Mouse (Mus musculus): Measurements from ENCODE around the gene Prdm16. TPM values are rescaled to one million over a fixed set of nuclear protein-coding genes. Genes with fewer than 3 reads are reported as not detected.

Prdm16 gene
- polyA plus RNA-seq, 1 experiment from 2014 or later: 87.1 TPM

DNA sequence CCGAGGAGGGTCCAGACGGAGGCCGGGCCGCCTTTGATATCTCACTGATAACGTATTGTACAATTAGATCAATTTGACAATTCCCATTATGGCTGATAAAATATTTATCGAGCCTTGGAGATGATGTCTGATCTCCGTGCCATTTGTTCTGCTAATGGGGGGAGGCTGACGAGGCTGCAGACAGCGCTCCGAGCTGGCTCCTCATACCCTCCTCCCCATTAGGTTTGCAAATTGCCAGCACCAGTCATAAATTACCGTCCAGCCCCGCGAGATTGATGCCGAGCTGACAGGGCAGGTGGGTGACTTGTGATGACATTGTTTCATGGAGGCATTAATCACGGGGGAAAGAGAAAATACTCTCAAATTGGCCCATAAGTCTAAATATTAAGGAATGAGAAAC lies 67.9 kb downstream of the Prdm16 start:
- H3K4me1 ChIP-seq (ENCODE audit: control insufficient read depth, insufficient read depth, low read length): peaks cover 71% of the 10 kb centered on the region
- WGBS: 14% methylated on average over 15 of the region's 15 CpGs
- H3K36me3 ChIP-seq (ENCODE audit: control insufficient read depth, insufficient read depth, low read length): no peaks in the 10 kb centered on the region
- no peak overlapping the region for H3K27ac ChIP-seq (replicated peaks; ENCODE audit: low read depth, low read length)
- no peaks in the 10 kb centered on the region for H3K27me3 ChIP-seq (ENCODE audit: control insufficient read depth, insufficient read depth, low read length)
- no peak overlapping the region; the same call in 1 of the 2 replicates for H3K4me2 ChIP-seq (ENCODE audit: low read depth, severe bottlenecking)
- ATAC-seq (ENCODE audit: insufficient number of reproducible peaks, low FRiP score, low TSS enrichment, low read depth) (no peak), DNase-seq (ENCODE audit: low spot score) (no peak)
- H3K4me3 ChIP-seq (ENCODE audit: low read depth, low read length): no peak overlapping the region
- H3K9ac ChIP-seq (ENCODE audit: low read length): no peak overlapping the region
- no peaks in the 10 kb centered on the region for H3K9me3 ChIP-seq (ENCODE audit: control insufficient read depth, low read length)

DNA sequence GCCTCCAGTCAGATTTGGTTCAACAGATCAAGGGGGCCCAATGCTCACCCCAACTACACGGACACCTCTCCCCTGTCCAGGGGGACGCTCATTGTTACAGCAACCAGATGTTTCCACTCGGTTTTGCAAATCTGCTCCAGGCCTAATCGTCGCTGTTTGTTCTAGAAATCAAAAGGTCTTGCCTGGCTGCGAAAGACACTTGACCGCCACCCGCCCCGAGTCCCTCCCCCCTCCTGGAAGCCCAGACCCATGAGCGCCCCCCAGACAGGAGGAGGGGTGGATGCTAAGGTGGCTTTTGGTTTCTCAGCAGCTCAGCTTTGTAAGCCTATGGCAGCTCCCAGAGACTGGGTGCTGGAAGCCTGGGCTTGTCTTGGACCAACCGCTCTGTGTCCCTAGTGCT lies 68.7 kb downstream of the Prdm16 start:
- H3K27ac ChIP-seq (replicated peaks; ENCODE audit: low read depth, low read length): 0 out of 2 replicates have a peak overlapping the region, but pooled peaks have one; percentile 21
- no peak overlapping the region for H3K9ac ChIP-seq (ENCODE audit: low read length)
- H3K36me3 ChIP-seq (ENCODE audit: control insufficient read depth, insufficient read depth, low read length): no peaks in the 10 kb centered on the region
- no peaks in the 10 kb centered on the region for H3K9me3 ChIP-seq (ENCODE audit: control insufficient read depth, low read length)
- ATAC-seq (ENCODE audit: insufficient number of reproducible peaks, low FRiP score, low TSS enrichment, low read depth) (no peak), DNase-seq (ENCODE audit: low spot score) (peak; percentile 51)
- H3K27me3 ChIP-seq (ENCODE audit: control insufficient read depth, insufficient read depth, low read length): no peaks in the 10 kb centered on the region
- H3K4me2 ChIP-seq (ENCODE audit: low read depth, severe bottlenecking): peak overlapping the region; percentile 25
- 12% methylated on average over 11 of the region's 11 CpGs for WGBS
- H3K4me1 ChIP-seq (ENCODE audit: control insufficient read depth, insufficient read depth, low read length): peaks cover 68% of the 10 kb centered on the region
- no peak overlapping the region for H3K4me3 ChIP-seq (ENCODE audit: low read depth, low read length)

DNA sequence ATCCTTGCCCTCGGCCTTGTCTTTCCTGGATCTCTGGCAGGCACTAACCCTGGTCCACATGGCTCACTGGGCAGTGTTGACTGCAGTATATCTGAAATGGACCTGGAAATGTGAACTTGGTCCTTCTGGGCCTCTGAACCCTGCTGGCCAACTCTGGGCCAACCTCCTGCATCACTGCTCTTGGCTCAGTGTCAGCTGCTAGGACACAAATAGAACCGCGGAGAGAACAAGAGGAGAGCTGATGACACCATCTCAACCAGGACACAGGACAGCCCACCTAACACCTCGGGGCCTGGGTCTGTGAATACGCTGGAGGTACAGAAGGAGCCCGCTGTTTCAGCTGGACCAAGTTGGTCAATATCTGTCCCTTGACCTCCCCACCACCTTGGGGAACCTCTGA lies 73.5 kb downstream of the Prdm16 start:
- no peak overlapping the region for H3K4me2 ChIP-seq (ENCODE audit: low read depth, severe bottlenecking)
- no peak overlapping the region for H3K9ac ChIP-seq (ENCODE audit: low read length)
- H3K27me3 ChIP-seq (ENCODE audit: control insufficient read depth, insufficient read depth, low read length): no peaks in the 10 kb centered on the region
- no peaks in the 10 kb centered on the region for H3K36me3 ChIP-seq (ENCODE audit: control insufficient read depth, insufficient read depth, low read length)
- no peaks in the 10 kb centered on the region for H3K9me3 ChIP-seq (ENCODE audit: control insufficient read depth, low read length)
- H3K4me1 ChIP-seq (ENCODE audit: control insufficient read depth, insufficient read depth, low read length): peaks cover 21% of the 10 kb centered on the region
- H3K27ac ChIP-seq (replicated peaks; ENCODE audit: low read depth, low read length): no peak overlapping the region
- 90% methylated on average over 6 of the region's 6 CpGs for WGBS
- DNase-seq (ENCODE audit: low spot score) (no peak), ATAC-seq (ENCODE audit: insufficient number of reproducible peaks, low FRiP score, low TSS enrichment, low read depth) (no peak)
- H3K4me3 ChIP-seq (ENCODE audit: low read depth, low read length): no peak overlapping the region

DNA sequence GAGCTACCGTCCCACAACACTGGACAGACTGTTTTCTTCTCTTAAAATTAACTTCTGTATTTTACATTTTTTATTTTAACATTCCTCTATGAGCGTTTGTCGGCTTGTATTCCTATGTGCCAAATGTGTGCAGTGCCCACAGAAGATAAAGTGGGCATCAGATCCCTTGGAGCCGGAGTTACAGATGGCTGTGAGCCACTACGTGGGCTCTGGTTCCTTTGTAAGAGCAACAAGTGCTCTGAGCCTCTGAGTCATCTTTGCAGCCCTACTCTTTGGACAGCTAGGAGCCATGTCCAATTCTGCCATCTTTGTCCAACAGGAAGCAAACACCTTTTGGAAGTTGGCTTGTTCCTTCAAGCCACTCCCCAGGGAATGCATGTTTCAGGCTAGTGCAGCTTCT lies 78.6 kb downstream of the Prdm16 start:
- H3K4me3 ChIP-seq (ENCODE audit: low read depth, low read length): no peak overlapping the region
- H3K9me3 ChIP-seq (ENCODE audit: control insufficient read depth, low read length): no peaks in the 10 kb centered on the region
- 92% methylated on average over 5 of the region's 5 CpGs for WGBS
- H3K36me3 ChIP-seq (ENCODE audit: control insufficient read depth, insufficient read depth, low read length): no peaks in the 10 kb centered on the region
- no peak overlapping the region for H3K9ac ChIP-seq (ENCODE audit: low read length)
- H3K27me3 ChIP-seq (ENCODE audit: control insufficient read depth, insufficient read depth, low read length): no peaks in the 10 kb centered on the region
- H3K4me2 ChIP-seq (ENCODE audit: low read depth, severe bottlenecking): no peak overlapping the region
- peaks cover 13% of the 10 kb centered on the region for H3K4me1 ChIP-seq (ENCODE audit: control insufficient read depth, insufficient read depth, low read length)
- DNase-seq (ENCODE audit: low spot score): no peak
- no peak for ATAC-seq (ENCODE audit: insufficient number of reproducible peaks, low FRiP score, low TSS enrichment, low read depth)
- no peak overlapping the region for H3K27ac ChIP-seq (replicated peaks; ENCODE audit: low read depth, low read length)

DNA sequence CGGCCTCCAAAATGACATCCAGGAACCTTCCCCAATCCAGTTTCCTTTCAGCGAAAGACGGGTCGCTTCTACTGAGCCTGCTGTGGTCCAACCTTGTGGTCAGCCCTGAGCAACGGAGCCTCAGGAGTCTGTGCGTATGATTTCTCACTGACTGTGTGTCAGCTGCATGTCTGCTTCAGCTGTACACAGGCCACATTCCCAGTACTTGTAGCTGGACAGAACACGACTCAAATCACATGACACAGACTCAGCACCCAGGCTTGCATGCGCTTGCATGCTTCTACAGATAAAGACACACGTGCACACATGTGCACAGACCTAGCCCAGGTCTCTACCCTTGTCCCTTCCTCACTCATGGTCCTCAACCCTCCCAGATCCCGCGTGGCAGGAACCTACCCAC lies 79.5 kb downstream of the Prdm16 start:
- Histone ChIP-seq H3K27ac (replicated peaks; ENCODE audit: low read depth, low read length) (no peak overlapping the region), H3K4me3 (ENCODE audit: low read depth, low read length) (no peak overlapping the region), H3K27me3 (ENCODE audit: control insufficient read depth, insufficient read depth, low read length) (no peaks in the 10 kb centered on the region), H3K4me1 (ENCODE audit: control insufficient read depth, insufficient read depth, low read length) (peaks cover 14% of the 10 kb centered on the region), H3K36me3 (ENCODE audit: control insufficient read depth, insufficient read depth, low read length) (no peaks in the 10 kb centered on the region), H3K9me3 (ENCODE audit: control insufficient read depth, low read length) (no peaks in the 10 kb centered on the region), H3K9ac (ENCODE audit: low read length) (no peak overlapping the region), H3K4me2 (ENCODE audit: low read depth, severe bottlenecking) (no peak overlapping the region)
- ATAC-seq (ENCODE audit: insufficient number of reproducible peaks, low FRiP score, low TSS enrichment, low read depth): no peak
- DNase-seq (ENCODE audit: low spot score): no peak
- 87% methylated on average over 11 of the region's 11 CpGs for WGBS

DNA sequence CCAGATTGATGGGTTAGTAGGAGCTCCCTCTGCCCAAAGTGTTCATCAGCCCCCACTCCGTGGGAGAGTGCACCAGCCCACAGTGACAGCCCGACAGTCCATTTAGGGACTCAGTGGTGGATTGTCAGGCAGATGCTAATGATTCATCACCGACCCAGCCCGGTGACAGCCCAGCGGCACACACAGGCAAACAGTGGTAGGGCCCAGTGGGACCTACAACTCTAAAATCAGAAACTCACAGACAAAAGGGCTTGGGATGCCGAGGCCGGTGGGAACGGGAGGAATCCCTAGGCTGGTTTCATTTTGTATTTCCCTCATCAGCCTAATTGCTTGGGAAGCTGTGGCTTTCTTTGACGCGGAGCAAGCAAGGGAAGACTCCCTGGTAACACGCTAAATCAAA lies 80.3 kb downstream of the Prdm16 start:
- Histone ChIP-seq H3K9ac (ENCODE audit: low read length) (no peak overlapping the region), H3K27ac (replicated peaks; ENCODE audit: low read depth, low read length) (no peak overlapping the region)

DNA sequence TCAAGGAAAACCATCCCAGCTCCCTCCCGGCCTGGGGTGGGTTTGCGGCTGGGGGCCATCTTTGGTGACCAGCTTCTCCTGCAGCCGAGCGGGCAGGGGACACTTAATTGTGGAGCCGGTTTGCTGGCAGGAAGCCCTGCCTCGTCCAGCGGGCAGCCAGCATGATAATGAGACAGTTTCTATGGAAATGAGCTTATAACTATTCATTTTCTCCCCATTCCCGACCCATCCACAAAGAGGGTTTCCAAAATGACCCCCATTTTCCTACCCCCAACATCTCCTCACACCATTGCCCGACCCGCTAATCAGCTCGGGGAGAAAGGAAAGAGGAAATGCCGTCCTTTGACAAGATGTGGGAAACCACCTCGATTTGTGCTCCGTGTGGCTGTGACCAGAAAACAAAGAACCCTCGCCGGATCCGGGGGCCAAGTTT lies 86.7 kb downstream of the Prdm16 start:
- Histone ChIP-seq H3K4me2 (ENCODE audit: low read depth, severe bottlenecking) (no peak overlapping the region), H3K4me3 (ENCODE audit: low read depth, low read length) (no peak overlapping the region), H3K27ac (replicated peaks; ENCODE audit: low read depth, low read length) (no peak overlapping the region), H3K9ac (ENCODE audit: low read length) (no peak overlapping the region), H3K9me3 (ENCODE audit: control insufficient read depth, low read length) (no peaks in the 10 kb centered on the region), H3K36me3 (ENCODE audit: control insufficient read depth, insufficient read depth, low read length) (no peaks in the 10 kb centered on the region), H3K27me3 (ENCODE audit: control insufficient read depth, insufficient read depth, low read length) (no peaks in the 10 kb centered on the region), H3K4me1 (ENCODE audit: control insufficient read depth, insufficient read depth, low read length) (peaks cover 19% of the 10 kb centered on the region)
- ATAC-seq (ENCODE audit: insufficient number of reproducible peaks, low FRiP score, low TSS enrichment, low read depth): no peak
- DNase-seq (ENCODE audit: low spot score): no peak
- WGBS: 47% methylated on average over 17 of the region's 17 CpGs

More for the DNA sequence above, 80.3 kb downstream of the Prdm16 start:
- no peaks in the 10 kb centered on the region for H3K9me3 ChIP-seq (ENCODE audit: control insufficient read depth, low read length)
- DNase-seq (ENCODE audit: low spot score): no peak
- ATAC-seq (ENCODE audit: insufficient number of reproducible peaks, low FRiP score, low TSS enrichment, low read depth): no peak
- no peak overlapping the region for H3K4me2 ChIP-seq (ENCODE audit: low read depth, severe bottlenecking)
- H3K36me3 ChIP-seq (ENCODE audit: control insufficient read depth, insufficient read depth, low read length): no peaks in the 10 kb centered on the region
- H3K27me3 ChIP-seq (ENCODE audit: control insufficient read depth, insufficient read depth, low read length): no peaks in the 10 kb centered on the region
- 71% methylated on average over 11 of the region's 11 CpGs for WGBS
- H3K4me1 ChIP-seq (ENCODE audit: control insufficient read depth, insufficient read depth, low read length): peaks cover 14% of the 10 kb centered on the region
- no peak overlapping the region for H3K4me3 ChIP-seq (ENCODE audit: low read depth, low read length)

DNA sequence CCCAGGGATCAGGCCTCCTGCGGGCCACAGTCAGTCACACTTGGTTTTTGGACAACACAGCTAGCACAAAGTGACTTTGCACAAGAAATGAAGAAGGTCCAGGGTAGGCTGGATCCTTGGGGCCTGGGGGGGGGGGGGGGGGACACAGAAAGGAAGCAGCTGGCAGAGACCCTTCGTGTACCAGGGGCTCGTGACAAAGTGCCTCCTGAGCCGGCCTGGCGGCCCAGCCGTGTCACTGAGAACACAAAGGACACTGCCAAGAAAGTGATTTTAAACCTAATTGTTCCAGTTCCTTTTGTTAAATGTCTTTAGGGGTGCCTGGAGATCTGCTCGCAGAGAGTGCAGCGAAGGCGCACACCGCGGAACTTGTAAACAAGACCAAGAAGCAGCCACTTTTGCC lies 87.2 kb downstream of the Prdm16 start:
- H3K4me3 ChIP-seq (ENCODE audit: low read depth, low read length): no peak overlapping the region
- ATAC-seq (ENCODE audit: insufficient number of reproducible peaks, low FRiP score, low TSS enrichment, low read depth): no peak
- no peaks in the 10 kb centered on the region for H3K9me3 ChIP-seq (ENCODE audit: control insufficient read depth, low read length)
- H3K4me1 ChIP-seq (ENCODE audit: control insufficient read depth, insufficient read depth, low read length): peaks cover 22% of the 10 kb centered on the region
- no peak overlapping the region for H3K9ac ChIP-seq (ENCODE audit: low read length)
- no peaks in the 10 kb centered on the region for H3K36me3 ChIP-seq (ENCODE audit: control insufficient read depth, insufficient read depth, low read length)
- no peaks in the 10 kb centered on the region for H3K27me3 ChIP-seq (ENCODE audit: control insufficient read depth, insufficient read depth, low read length)
- no peak overlapping the region for H3K4me2 ChIP-seq (ENCODE audit: low read depth, severe bottlenecking)
- 79% methylated on average over 11 of the region's 11 CpGs for WGBS
- no peak overlapping the region for H3K27ac ChIP-seq (replicated peaks; ENCODE audit: low read depth, low read length)
- no peak for DNase-seq (ENCODE audit: low spot score)

DNA sequence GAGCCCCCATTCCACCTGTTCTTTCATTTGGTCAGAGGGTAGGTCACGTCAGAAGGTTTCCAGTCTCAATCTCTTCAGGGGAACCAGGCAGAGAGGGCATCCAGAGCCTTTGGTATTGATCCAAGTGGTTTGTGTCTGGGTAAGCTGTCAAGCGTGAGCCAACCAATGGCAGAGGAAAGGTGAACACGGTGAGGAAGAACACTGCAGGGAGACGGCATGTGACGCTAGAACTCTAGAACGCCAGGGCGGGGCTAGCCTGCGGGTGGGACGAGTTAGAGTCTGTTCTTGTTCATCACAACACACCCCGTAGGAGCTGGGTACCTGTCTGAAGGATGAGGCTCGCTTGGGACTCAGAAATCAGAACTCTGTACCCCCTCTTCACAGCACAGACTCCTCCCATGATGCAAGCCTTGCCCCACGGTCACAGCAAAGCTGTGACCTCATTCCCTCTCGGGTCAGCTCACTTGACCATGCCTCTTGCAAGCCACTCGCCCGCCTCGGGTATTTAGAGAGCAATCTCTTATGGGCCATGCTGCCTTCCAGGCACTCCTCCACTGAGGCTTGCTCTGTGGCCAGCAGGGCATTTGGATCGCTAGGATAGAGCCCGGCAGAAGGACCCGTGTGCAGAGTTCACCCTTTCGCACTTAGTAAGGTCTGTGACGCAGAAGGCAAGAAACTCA lies 89.4 kb downstream of the Prdm16 start:
- 85% methylated on average over 21 of the region's 21 CpGs for WGBS
- H3K27ac ChIP-seq (replicated peaks; ENCODE audit: low read depth, low read length): no peak overlapping the region
- ATAC-seq (ENCODE audit: insufficient number of reproducible peaks, low FRiP score, low TSS enrichment, low read depth) (no peak), DNase-seq (ENCODE audit: low spot score) (no peak)
- H3K9me3 ChIP-seq (ENCODE audit: control insufficient read depth, low read length): no peaks in the 10 kb centered on the region
- no peak overlapping the region for H3K4me3 ChIP-seq (ENCODE audit: low read depth, low read length)
- H3K9ac ChIP-seq (ENCODE audit: low read length): no peak overlapping the region
- no peaks in the 10 kb centered on the region for H3K36me3 ChIP-seq (ENCODE audit: control insufficient read depth, insufficient read depth, low read length)
- H3K27me3 ChIP-seq (ENCODE audit: control insufficient read depth, insufficient read depth, low read length): no peaks in the 10 kb centered on the region
- no peak overlapping the region for H3K4me2 ChIP-seq (ENCODE audit: low read depth, severe bottlenecking)
- peaks cover 42% of the 10 kb centered on the region for H3K4me1 ChIP-seq (ENCODE audit: control insufficient read depth, insufficient read depth, low read length)

Measured in limb, embryonic 11.5 days (tissue).